Mouse (Mus musculus): ENCODE data around the gene Gm17364. TPM values are rescaled to one million over a fixed set of nuclear protein-coding genes. Genes with fewer than 3 reads are reported as not detected.
"Not testable (repeated sequence)": the region's sequence is repeated elsewhere in the genome, so short reads cannot be mapped to it uniquely, and the experiment has no call there.

Gene Gm17364
- total RNA-seq (2022), result not detected

- no peak for DNase-seq (ENCODE audit: low spot score in 2 of 2)
These were observed at the start of gene Gm17364 for GRCm38 (mm10) chr13:41273927-41274650. Gene Gm17364 (minus strand): TSS chr13:41273977.

- DNase-seq (ENCODE audit: low spot score in 2 of 2), result no peak
These were observed 47.7 kb upstream of the Gm17364 start for GRCm38 (mm10) chr13:41321433-41321832.

- DNase-seq (ENCODE audit: low spot score in 2 of 2), result no peak
These were observed 47.0 kb upstream of the Gm17364 start for GRCm38 (mm10) chr13:41320749-41321148.

- DNase-seq (ENCODE audit: low spot score in 2 of 2), result peak; percentile 46 to 85
These were observed 28.9 kb upstream of the Gm17364 start for GRCm38 (mm10) chr13:41302716-41303115.

- no peak for DNase-seq (ENCODE audit: low spot score in 2 of 2)
These were observed 26.3 kb upstream of the Gm17364 start for GRCm38 (mm10) chr13:41300037-41300436.

GRCm38 (mm10) chr13:41298996-41299395 is 25.2 kb upstream of the Gm17364 start:
- DNase-seq (ENCODE audit: low spot score in 2 of 2), result no peak

GRCm38 (mm10) chr13:41298533-41298932 is 24.8 kb upstream of the Gm17364 start:
- no peak for DNase-seq (ENCODE audit: low spot score in 2 of 2)

- no peak for DNase-seq (ENCODE audit: low spot score in 2 of 2)
These were observed 22.6 kb upstream of the Gm17364 start for GRCm38 (mm10) chr13:41296396-41296795.

GRCm38 (mm10) chr13:41295886-41296285 is 22.1 kb upstream of the Gm17364 start:
- DNase-seq (ENCODE audit: low spot score in 2 of 2), result no peak

GRCm38 (mm10) chr13:41293595-41293994 is 19.8 kb upstream of the Gm17364 start:
- DNase-seq (ENCODE audit: low spot score in 2 of 2), result no peak

GRCm38 (mm10) chr13:41291466-41291974 is 17.7 kb upstream of the Gm17364 start:
- no peak for DNase-seq (ENCODE audit: low spot score in 2 of 2)

- DNase-seq (ENCODE audit: low spot score in 2 of 2), result no peak
These were observed 12.5 kb upstream of the Gm17364 start for GRCm38 (mm10) chr13:41286285-41286684.

- DNase-seq (ENCODE audit: low spot score in 2 of 2), result no peak
These were observed 11.7 kb upstream of the Gm17364 start for GRCm38 (mm10) chr13:41285448-41285847.

GRCm38 (mm10) chr13:41283256-41283655 is 9.5 kb upstream of the Gm17364 start:
- peak; percentile 46 to 75 for DNase-seq (ENCODE audit: low spot score in 2 of 2)

- no peak for DNase-seq (ENCODE audit: low spot score in 2 of 2)
These were observed 6.9 kb upstream of the Gm17364 start for GRCm38 (mm10) chr13:41280696-41281095.

GRCm38 (mm10) chr13:41267827-41268408 is 5.9 kb downstream of the Gm17364 start:
- no peak for DNase-seq (ENCODE audit: low spot score in 2 of 2)

GRCm38 (mm10) chr13:41263304-41264006 is 10.3 kb downstream of the Gm17364 start:
- no peak for DNase-seq (ENCODE audit: low spot score in 2 of 2)

GRCm38 (mm10) chr13:41261617-41262016 is 12.2 kb downstream of the Gm17364 start:
- not testable (repeated sequence) for DNase-seq (ENCODE audit: low spot score in 2 of 2)

- no peak for DNase-seq (ENCODE audit: low spot score in 2 of 2)
These were observed 15.9 kb downstream of the Gm17364 start for GRCm38 (mm10) chr13:41257851-41258250.

- DNase-seq (ENCODE audit: low spot score in 2 of 2), result no peak
These were observed 16.8 kb downstream of the Gm17364 start for GRCm38 (mm10) chr13:41256962-41257361.

GRCm38 (mm10) chr13:41256126-41256525 is 17.7 kb downstream of the Gm17364 start:
- no peak for DNase-seq (ENCODE audit: low spot score in 2 of 2)

- no peak for DNase-seq (ENCODE audit: low spot score in 2 of 2)
These were observed 21.0 kb downstream of the Gm17364 start for GRCm38 (mm10) chr13:41252736-41253135.

Data from layer of hippocampus, adult 8-10 months (tissue).